Mouse (Mus musculus) spleen, postnatal 10 days (tissue): ENCODE measurements around the gene E130114P18Rik.

Source experiments
- DNase-seq, 2 experiments: peaks; one replicate each; pipeline ENCODE4 v3.0.0; 2021 to 2022; ENCODE audit warnings: low spot score in 2 of 2

Gene E130114P18Rik

DNA sequence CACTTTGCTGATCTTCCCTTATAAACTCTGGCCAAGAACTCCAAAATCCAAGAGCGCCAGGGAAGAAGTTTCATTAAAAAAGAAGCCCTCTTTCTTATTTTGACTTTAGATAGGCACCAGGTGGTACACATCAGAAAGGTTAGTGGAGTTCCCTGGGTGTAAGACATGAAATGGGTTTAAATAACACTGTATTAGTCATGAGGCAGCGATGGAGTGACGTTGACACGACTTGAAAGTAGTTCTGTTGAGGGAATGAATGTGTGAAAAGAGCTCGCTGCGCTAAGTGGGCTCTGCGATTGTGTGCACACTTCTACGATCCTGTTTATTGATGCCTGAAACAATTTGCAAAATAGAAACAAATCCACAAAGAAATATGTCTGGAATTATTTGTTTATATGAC, 171.4 kb downstream of the E130114P18Rik start:
- DNase-seq, result no peak

DNA sequence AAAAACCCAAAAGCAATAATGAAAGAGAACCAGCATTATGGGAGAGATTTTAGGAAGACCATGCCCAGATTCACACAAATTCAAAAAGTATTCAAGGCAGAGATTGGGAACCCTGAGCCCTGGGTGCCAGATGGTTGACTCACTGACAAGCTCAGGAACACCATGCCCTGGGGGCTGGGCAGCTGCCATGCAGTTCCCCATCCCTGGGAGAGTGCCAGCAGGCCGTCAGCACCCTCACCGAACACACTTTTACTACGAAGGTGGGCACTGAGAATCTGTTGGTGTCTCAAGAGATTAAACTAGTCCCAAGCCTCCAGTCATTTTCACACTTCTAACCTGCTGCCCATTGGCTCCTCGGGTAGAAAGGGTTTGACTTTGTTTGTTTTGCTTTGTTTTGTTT, 175.3 kb downstream of the E130114P18Rik start:
- DNase-seq, result no peak

DNA sequence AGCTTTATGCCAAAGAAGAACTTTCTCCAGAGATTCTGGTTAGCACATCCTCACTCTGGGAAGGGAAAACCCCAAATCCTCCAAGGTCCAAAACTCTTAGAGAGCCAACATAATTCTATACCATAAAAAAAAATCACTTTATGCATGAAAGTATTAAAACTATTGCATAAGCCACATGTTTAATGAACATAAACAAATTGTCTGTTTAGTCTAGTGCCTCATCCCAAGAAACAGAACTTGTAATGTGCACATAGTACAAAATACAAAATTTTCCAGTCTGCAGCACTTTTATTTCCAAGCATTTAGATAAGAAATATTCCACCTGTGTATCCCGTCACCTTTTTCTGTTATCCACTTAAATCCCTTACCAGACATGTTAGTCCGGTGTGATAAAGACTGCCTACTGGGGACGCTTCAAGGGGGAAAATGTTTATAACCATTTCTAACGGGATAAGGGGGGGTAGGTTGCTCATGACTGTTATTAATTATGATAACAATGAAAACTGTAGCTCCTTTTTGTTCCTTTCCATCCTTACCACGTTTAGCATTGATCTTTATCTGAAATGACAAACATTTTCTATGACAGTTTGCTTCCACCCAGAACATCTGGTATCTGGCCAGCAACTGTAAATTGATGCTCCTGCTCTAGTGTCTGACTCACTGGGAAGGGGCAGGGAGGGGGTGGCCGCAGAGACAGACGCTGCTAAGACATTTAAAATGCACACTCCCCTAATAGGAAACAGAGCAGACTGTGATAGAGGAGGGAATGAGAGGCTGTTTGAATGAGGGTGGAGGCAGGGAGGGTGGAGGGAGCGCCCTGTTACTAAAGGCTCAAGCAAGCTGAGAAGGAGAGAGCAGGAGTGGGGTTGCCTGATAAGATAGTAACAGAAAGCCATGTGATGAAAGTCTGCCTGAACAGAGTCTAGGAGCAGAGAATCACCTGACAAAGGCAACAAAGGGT, 176.7 kb downstream of the E130114P18Rik start:
- peak in 1 of 2 experiments; percentile 15 for DNase-seq

- no peak for DNase-seq
Observed at GRCm38 (mm10) chr4:97597443-97597842, 180.4 kb downstream of the E130114P18Rik start.

- no peak for DNase-seq
Observed at GRCm38 (mm10) chr4:97596348-97596747, 181.5 kb downstream of the E130114P18Rik start.

DNA sequence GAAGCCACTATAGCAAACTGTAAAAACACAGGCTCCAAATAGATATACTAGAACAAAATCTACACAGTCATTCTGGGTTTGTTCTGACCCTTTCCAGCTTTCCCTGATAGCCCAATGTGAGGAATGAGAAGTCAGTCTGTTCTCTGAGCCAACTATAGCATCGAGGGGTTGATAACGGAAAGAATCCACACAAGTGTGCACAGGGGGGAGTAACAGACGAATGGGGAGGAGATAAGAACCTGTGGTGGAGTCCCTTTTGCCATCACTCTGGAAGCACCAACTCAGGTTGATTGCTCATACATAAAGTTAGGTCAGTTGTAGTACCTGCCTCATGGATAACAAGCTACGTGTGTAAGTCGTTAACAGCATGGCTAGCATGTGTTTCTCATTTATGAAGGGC, 184.0 kb downstream of the E130114P18Rik start:
- no peak for DNase-seq

DNA sequence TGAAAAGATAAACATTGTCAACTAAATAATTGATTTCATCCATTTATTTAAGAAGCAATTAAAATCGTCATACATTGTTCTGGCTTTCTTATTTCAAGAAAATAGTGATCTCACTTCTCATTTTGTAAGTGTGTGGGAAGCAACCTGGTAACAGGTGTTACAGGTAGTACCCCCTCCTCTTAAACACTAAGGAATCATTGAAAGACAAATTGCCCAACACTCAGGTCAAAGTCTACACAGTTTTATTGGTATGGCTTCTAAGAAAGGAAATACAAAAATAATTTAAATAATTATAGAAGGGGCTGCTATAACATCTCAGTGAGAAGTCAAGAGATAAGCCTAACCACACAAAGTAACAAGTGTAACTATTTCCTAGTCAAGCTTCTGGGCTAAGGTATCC, 188.1 kb downstream of the E130114P18Rik start:
- DNase-seq, result no peak

DNA sequence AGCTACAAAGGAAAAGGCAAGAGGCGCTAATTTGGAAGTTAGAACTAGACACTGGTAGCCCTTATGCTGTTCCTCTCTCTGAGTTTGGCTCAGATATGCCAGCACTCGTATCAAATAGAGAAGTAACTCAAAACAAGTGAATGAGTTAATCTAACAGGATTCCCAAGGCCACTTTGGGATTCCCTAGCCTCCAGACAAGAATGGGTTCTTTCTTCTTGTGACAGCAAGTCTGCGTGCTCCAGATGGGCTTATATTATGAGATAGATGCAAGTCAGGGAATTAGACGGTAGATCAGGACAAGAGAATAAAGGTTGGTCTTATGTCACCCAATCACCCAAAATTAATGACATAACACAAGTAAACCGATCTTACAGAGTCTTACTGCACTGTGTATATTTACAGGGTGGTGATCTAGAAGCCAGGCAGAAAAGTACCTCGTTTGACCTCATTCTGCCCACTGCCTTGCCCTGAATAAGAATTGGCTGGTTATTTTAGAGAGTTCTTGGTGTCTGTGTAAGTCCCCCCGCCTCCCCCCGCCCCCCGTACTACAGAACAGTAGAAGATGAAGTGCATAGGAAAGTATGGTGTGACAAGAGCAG, 190.4 kb downstream of the E130114P18Rik start:
- DNase-seq, result no peak

DNA sequence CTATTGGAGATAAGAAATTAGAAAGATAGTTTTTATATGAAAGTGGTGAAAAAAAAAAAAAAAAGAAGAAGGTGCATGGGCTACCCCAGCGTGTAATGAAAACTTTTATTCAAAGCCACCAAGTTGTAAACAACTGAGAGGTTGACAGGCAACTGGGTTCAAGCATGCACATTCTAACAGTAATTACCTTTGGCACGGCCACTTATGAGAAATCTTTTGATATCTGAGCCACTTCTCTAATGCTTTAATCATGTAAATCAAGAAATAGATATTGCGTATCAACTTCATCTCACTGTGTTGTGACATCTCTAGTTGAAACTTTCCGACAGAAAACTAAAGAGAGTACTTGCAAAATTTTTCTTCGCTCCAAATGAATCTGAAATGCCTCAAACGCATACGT, 192.7 kb downstream of the E130114P18Rik start:
- no peak for DNase-seq

DNA sequence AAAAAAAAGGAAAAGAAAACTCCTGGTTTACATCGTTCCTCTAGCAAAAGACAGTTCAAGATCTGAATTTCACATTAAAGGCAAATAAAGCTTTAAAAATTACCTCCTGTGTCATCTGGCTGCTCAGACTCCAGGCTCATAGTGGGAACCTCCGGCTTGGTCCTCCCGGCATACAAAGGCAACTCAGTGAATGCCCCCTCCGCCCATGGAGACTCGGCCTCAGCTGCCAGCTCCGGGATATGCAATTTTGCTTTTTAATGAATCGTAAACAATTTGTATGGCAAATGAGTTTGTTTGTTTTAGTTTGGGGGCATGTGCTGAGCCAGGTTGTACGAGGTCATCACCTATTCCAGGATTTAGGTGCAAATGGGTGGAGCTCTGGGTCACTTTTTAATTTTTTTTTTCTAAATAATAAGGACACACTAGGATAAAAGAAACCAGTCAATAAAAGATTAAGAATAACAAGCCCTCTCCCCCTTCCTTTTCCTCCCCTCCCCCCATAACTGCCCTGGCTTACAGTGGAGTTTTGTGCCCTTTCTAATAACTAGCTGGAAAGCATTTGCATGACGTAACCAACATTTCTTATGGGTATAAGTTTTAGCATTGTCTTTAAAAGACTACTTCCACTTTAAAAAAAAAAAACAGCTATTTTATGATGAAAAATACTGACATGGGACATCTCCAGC, 193.3 kb downstream of the E130114P18Rik start:
- DNase-seq, result no peak

- no peak for DNase-seq
Observed at GRCm38 (mm10) chr4:97582796-97583430, 195.0 kb downstream of the E130114P18Rik start.

DNA sequence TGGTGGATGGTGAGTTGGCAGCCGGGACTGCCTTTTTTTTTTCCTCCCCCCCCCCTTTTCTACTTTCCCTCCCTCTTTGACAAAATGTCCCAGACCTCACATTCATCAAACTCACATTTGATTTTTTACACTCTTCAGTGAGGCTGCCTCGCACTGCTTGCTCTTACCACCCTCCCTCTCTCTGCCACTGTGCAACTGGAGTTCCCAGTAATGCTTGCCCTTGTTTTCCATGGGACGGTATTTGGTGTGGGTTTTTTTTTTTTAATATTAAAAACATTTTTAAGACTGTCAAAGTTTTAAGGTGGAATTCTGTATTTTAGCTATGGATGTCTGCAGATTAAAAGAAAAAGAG, 195.8 kb downstream of the E130114P18Rik start:
- no peak for DNase-seq

DNA sequence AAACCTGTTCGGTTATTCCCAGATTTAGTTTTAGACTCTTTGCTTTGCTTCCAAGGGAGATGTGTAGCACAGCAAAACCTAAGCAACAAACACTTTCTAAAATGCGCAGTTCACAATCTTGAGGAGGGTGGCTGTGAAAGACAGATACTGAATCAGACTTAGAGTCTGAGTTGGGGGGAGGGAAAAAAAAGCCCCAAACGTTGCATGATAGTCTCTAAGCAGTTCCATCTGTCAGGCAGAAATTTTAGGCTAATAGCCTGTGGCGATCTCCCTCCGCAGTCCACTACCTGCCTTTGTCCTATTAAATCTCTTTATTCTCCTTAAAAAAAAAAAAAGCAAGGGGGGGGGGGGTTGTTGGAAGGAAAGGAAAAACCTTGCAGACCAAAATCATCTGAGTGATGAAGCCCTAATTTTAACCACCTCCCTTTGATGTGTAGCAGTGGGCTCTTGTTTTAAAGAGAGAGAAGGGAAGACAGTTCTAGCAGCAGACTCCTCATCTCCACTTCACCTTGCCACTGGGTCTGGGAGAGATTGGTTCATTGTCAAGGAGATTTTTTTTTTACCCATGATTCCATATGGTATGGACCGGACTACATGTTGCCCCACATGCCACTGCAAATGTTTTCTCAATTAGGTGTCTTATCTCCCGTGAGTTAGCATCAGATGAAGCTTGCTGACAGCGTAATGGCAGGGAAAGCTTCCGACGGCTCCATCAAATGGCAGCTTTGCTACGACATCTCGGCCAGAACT, 196.4 kb downstream of the E130114P18Rik start:
- no peak for DNase-seq

- DNase-seq, result no peak
Observed at GRCm38 (mm10) chr4:97580906-97581305, 197.0 kb downstream of the E130114P18Rik start.

- no peak for DNase-seq
Observed at GRCm38 (mm10) chr4:97578571-97579165, 199.2 kb downstream of the E130114P18Rik start.

DNA sequence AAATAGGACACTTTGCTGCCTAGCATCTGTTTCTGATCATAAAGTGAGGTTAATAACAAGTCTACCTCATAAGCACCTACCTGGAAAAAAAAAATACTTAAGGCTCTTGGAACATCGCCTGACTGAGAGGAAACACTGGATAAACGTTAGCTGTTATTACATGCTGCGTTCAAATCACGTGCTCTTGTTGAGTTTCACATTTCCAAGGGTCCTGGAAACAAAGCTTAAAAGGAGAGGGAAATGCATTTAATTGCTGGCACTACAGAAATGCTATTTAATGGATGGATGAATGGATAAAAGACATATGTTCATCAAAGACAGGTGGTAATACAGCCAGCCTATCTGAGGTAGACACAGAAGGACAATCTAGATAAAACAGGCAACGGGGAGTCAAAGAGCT, 200.4 kb downstream of the E130114P18Rik start:
- no peak for DNase-seq

- DNase-seq, result no peak
Observed at GRCm38 (mm10) chr4:97575447-97575846, 202.4 kb downstream of the E130114P18Rik start.

DNA sequence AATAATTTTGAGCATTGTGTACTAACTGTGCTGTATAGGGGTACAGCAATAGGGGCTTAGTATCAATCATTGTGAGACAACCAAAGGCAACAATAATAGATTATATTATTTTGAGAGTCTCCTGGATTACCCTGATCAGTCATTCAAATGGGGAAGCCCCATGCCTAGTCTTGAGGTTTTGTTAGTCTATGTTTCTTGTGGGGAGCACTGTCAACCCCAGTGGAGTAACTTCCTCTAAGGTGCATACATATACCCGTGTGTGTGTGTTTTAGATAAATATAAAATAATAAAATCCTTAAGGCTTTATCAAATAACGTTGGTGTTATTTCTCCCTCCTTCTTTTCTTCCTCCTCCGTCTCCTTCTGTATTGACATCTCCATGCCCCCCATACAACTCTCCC, 208.6 kb downstream of the E130114P18Rik start:
- no peak for DNase-seq

GRCm38 (mm10) chr4:97564656-97565055, 213.2 kb downstream of the E130114P18Rik start:
- DNase-seq, result no peak

DNA sequence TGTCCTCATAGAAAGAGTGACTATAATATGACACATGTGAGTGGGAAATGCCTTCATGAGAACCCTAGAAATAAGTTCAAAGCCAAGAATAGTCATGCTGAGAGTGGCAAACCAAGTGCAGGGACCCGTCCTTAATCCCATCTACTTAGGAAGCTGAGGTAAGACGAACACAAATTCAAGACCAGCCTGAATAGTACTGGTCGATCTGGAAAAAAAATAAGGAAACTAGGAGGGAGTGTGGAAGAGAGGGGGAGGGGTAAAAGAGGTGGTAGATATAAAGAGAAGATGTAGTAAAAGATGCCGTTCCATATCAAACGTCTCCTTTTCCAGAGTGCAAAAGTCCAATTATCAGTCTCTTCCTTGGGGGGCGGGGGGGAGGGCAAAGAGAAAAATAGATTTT, 213.7 kb downstream of the E130114P18Rik start:
- DNase-seq, result no peak

- no peak for DNase-seq
Observed at GRCm38 (mm10) chr4:97557585-97557984, 220.3 kb downstream of the E130114P18Rik start.
